Mouse (Mus musculus): Measurements from ENCODE around the gene Nfix. TPM values are rescaled to one million over a fixed set of nuclear protein-coding genes. Genes with fewer than 3 reads are reported as not detected.

Nfix gene
- total and polyA plus RNA-seq, 2 experiments from 2014 or later = 53.7 to 62.5 TPM

- ATAC-seq (ENCODE audit: low FRiP score) = peak; percentile 78
- WGBS = under 1% methylated on average over 37 of the region's 37 CpGs
- peak; percentile 36 for TF ChIP-seq CTCF (IDR thresholded peaks at IDR 0.05)
- peak; percentile 94 for DNase-seq (ENCODE audit: low spot score)
- Histone ChIP-seq H3K27me3 (ENCODE audit: insufficient read depth, low read length) (no peaks in the 10 kb centered on the region), H3K4me1 (ENCODE audit: insufficient read depth, low read length) (peaks cover 20% of the 10 kb centered on the region), H3K4me2 (ENCODE audit: low read depth, low read length, poor library complexity, severe bottlenecking) (peak within 1 kb of the TSS; percentile 91), H3K36me3 (ENCODE audit: insufficient read depth, low read length) (no peaks in the 10 kb centered on the region), H3K4me3 (ENCODE audit: low read depth, low read length) (peak within 1 kb of the TSS; percentile 93), H3K27ac (ENCODE audit: low read depth, low read length) (peak within 1 kb of the TSS; percentile 76), H3K9me3 (ENCODE audit: low read length) (no peaks in the 10 kb centered on the region), H3K9ac (replicated peaks; ENCODE audit: low read length, poor library complexity, severe bottlenecking) (peak within 1 kb of the TSS; percentile 99)
Observed at GRCm38 (mm10) chr8:84687705-84688100, 112.4 kb downstream of the Nfix start, which contains the start of gene Nacc1. Gene Nacc1, minus strand, starts transcription at chr8:84687862.

GRCm38 (mm10) chr8:84687003-84687704 is 113.0 kb downstream of the Nfix start:
- Histone ChIP-seq H3K36me3 (ENCODE audit: insufficient read depth, low read length) (no peaks in the 10 kb centered on the region), H3K27ac (ENCODE audit: low read depth, low read length) (peak overlapping the region; percentile 76), H3K27me3 (ENCODE audit: insufficient read depth, low read length) (no peaks in the 10 kb centered on the region), H3K9me3 (ENCODE audit: low read length) (no peaks in the 10 kb centered on the region), H3K9ac (replicated peaks; ENCODE audit: low read length, poor library complexity, severe bottlenecking) (peak overlapping the region; percentile 99), H3K4me3 (ENCODE audit: low read depth, low read length) (peak overlapping the region; percentile 93), H3K4me1 (ENCODE audit: insufficient read depth, low read length) (peaks cover 20% of the 10 kb centered on the region), H3K4me2 (ENCODE audit: low read depth, low read length, poor library complexity, severe bottlenecking) (peak overlapping the region; percentile 91)
- 1% methylated on average over 47 of the region's 62 CpGs for WGBS
- TF ChIP-seq CTCF (IDR thresholded peaks at IDR 0.05) = no peak
- DNase-seq (ENCODE audit: low spot score) (no peak), ATAC-seq (ENCODE audit: low FRiP score) (peak; percentile 18; the same call in 1 of the 2 replicates)

GRCm38 (mm10) chr8:84686191-84687002 is 113.7 kb downstream of the Nfix start, which contains the start of gene Trmt1:
Gene Trmt1, plus strand, starts transcription at chr8:84686307.
- H3K4me1 ChIP-seq (ENCODE audit: insufficient read depth, low read length) = peaks cover 20% of the 10 kb centered on the region
- H3K27me3 ChIP-seq (ENCODE audit: insufficient read depth, low read length) = no peaks in the 10 kb centered on the region
- H3K27ac ChIP-seq (ENCODE audit: low read depth, low read length) = peak within 1 kb of the TSS; percentile 76
- no peaks in the 10 kb centered on the region for H3K36me3 ChIP-seq (ENCODE audit: insufficient read depth, low read length)
- 9% methylated on average over 20 of the region's 20 CpGs for WGBS
- no peaks in the 10 kb centered on the region for H3K9me3 ChIP-seq (ENCODE audit: low read length)
- TF ChIP-seq CTCF (IDR thresholded peaks at IDR 0.05) = no peak
- H3K4me2 ChIP-seq (ENCODE audit: low read depth, low read length, poor library complexity, severe bottlenecking) = peak within 1 kb of the TSS; percentile 91
- DNase-seq (ENCODE audit: low spot score) (no peak), ATAC-seq (ENCODE audit: low FRiP score) (no peak)
- peak within 1 kb of the TSS; percentile 93 for H3K4me3 ChIP-seq (ENCODE audit: low read depth, low read length)
- peak within 1 kb of the TSS; percentile 99 for H3K9ac ChIP-seq (replicated peaks; ENCODE audit: low read length, poor library complexity, severe bottlenecking)

GRCm38 (mm10) chr8:84684537-84684936 is 115.6 kb downstream of the Nfix start:
- peaks cover 2% of the 10 kb centered on the region; the same call in 1 of the 2 replicates for H3K36me3 ChIP-seq (ENCODE audit: insufficient read depth, low read length)
- H3K9me3 ChIP-seq (ENCODE audit: low read length) = no peaks in the 10 kb centered on the region
- peaks cover 13% of the 10 kb centered on the region for H3K4me1 ChIP-seq (ENCODE audit: insufficient read depth, low read length)
- H3K4me3 ChIP-seq (ENCODE audit: low read depth, low read length) = no peak overlapping the region
- H3K27me3 ChIP-seq (ENCODE audit: insufficient read depth, low read length) = no peaks in the 10 kb centered on the region
- DNase-seq (ENCODE audit: low spot score) (peak; percentile 76), ATAC-seq (ENCODE audit: low FRiP score) (no peak)
- H3K27ac ChIP-seq (ENCODE audit: low read depth, low read length) = no peak overlapping the region
- WGBS = 30% methylated on average over 3 of the region's 3 CpGs
- no peak overlapping the region for H3K4me2 ChIP-seq (ENCODE audit: low read depth, low read length, poor library complexity, severe bottlenecking)
- H3K9ac ChIP-seq (replicated peaks; ENCODE audit: low read length, poor library complexity, severe bottlenecking) = no peak overlapping the region
- no peak for TF ChIP-seq CTCF (IDR thresholded peaks at IDR 0.05)

- no peaks in the 10 kb centered on the region for H3K27me3 ChIP-seq (ENCODE audit: insufficient read depth, low read length)
- H3K36me3 ChIP-seq (ENCODE audit: insufficient read depth, low read length) = peaks cover 2% of the 10 kb centered on the region; the same call in 1 of the 2 replicates
- 98% methylated on average over 2 of the region's 2 CpGs for WGBS
- no peak overlapping the region for H3K9ac ChIP-seq (replicated peaks; ENCODE audit: low read length, poor library complexity, severe bottlenecking)
- DNase-seq (ENCODE audit: low spot score) (no peak), ATAC-seq (ENCODE audit: low FRiP score) (no peak)
- TF ChIP-seq CTCF (IDR thresholded peaks at IDR 0.05) = no peak
- no peak overlapping the region for H3K4me3 ChIP-seq (ENCODE audit: low read depth, low read length)
- no peaks in the 10 kb centered on the region for H3K9me3 ChIP-seq (ENCODE audit: low read length)
- H3K4me2 ChIP-seq (ENCODE audit: low read depth, low read length, poor library complexity, severe bottlenecking) = no peak overlapping the region
- peaks cover 9% of the 10 kb centered on the region for H3K4me1 ChIP-seq (ENCODE audit: insufficient read depth, low read length)
- no peak overlapping the region for H3K27ac ChIP-seq (ENCODE audit: low read depth, low read length)
Observed at GRCm38 (mm10) chr8:84682257-84682656, 117.9 kb downstream of the Nfix start.
